Mouse (Mus musculus) testis, adult 2 months (tissue): ENCODE results near the gene Olfr800.

Source experiments
- CTCF ChIP-seq: fragments of 200-500 bp; IDR thresholded peaks from 2 replicates; pipeline ENCODE4 v1.5.1; 2012; ENCODE audit warnings: low read depth, mild to moderate bottlenecking, inconsistent platforms, low read length, moderate library complexity; ENCODE audit not compliant: control insufficient read depth, insufficient read depth, insufficient replicate concordance
- POLR2A ChIP-seq: fragments of 200-500 bp; IDR thresholded peaks from 2 replicates; pipeline ENCODE4 v1.6.1; 2012; ENCODE audit warnings: low read depth, mild to moderate bottlenecking, inconsistent platforms, low read length, moderate library complexity; ENCODE audit not compliant: control insufficient read depth

DNA sequence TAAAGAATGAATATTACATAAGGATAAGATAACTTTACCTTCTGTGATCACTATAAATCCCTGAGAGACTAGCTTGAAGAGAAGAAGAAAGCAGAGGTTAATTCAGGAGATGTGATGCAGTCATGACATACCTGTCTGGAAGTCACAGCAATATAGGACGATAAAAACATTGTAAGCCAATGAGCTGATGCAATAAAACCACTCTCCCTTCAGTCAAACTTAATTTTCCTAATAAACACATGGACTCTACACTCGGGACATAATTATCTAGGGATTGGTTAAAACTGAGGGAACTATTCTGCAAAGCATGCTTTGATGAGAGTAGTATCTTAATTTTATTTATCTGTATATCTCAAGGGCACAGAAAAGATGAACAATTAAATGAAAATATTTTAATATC lies 36.7 kb downstream of the Olfr800 start, which contains the start of gene Olfr803:
- no peak for TF ChIP-seq CTCF
- no peak for TF ChIP-seq POLR2A
